Mouse (Mus musculus) hindbrain, embryonic 16.5 days (tissue): ENCODE results near the gene Scel. TPM values are rescaled to one million over a fixed set of nuclear protein-coding genes. Genes with fewer than 3 reads are reported as not detected.

Experiments used
- ATAC-seq: fragments of 200-750 bp; cut with Nextera tagmentation; 2 replicates; pipeline ENCODE4 v1.8.0; 2017; ENCODE audit warnings: moderate TSS enrichment, moderate library complexity
- H3K27ac ChIP-seq: fragments of 300-500 bp; sonication (generic); 2 replicates; pipeline ENCODE4 v1.5.1; 2014; ENCODE audit warnings: low read depth, mild to moderate bottlenecking, control low read depth, low read length, moderate library complexity
- H3K27me3 ChIP-seq: fragments of 300-500 bp; sonication (generic); replicated peaks from 2 replicates; pipeline ENCODE4 v1.6.1; 2014; ENCODE audit warnings: low read length; ENCODE audit not compliant: control insufficient read depth, insufficient read depth
- H3K36me3 ChIP-seq: fragments of 300-500 bp; sonication (generic); 2 replicates; pipeline ENCODE4 v1.6.1; 2014; ENCODE audit warnings: mild to moderate bottlenecking, low read length, moderate library complexity, mixed read lengths; ENCODE audit not compliant: control insufficient read depth, insufficient read depth
- H3K4me1 ChIP-seq: fragments of 300-500 bp; sonication (generic); 2 replicates; pipeline ENCODE4 v1.6.1; 2014; ENCODE audit warnings: low read depth, low read length; ENCODE audit not compliant: control insufficient read depth, insufficient read depth
- H3K4me2 ChIP-seq: fragments of 300-500 bp; sonication (generic); 2 replicates; pipeline ENCODE4 v1.6.1; 2014; ENCODE audit warnings: mild to moderate bottlenecking, low read length, control low read depth, moderate library complexity
- H3K4me3 ChIP-seq: fragments of 300-500 bp; sonication (generic); 2 replicates; pipeline ENCODE4 v1.5.1; 2014; ENCODE audit warnings: mild to moderate bottlenecking, low read length, control low read depth, moderate library complexity
- H3K9ac ChIP-seq: fragments of 300-500 bp; sonication (generic); 2 replicates; pipeline ENCODE4 v1.6.1; 2014; ENCODE audit warnings: low read depth, mild to moderate bottlenecking, control low read depth, low read length, moderate library complexity
- H3K9me3 ChIP-seq: fragments of 300-500 bp; sonication (generic); 2 replicates; pipeline ENCODE4 v1.6.1; 2014; ENCODE audit warnings: mild to moderate bottlenecking, low read length, moderate library complexity; ENCODE audit not compliant: control insufficient read depth
- WGBS: fragments of 180-500 bp; shearing (Covaris S2); extraction: QIAGEN DNeasy Blood & Tissue Kit; methylation state at CpG from one replicate; pipeline ENCODE4 v1.1.7; 2014; 5-methylcytosine and 5-hydroxymethylcytosine counted together
- polyA plus RNA-seq: library from polyadenylated mRNA; unstranded; fragments of >200 nt; fragmentation: Nextera tagmentation; extraction: Ambion mirVana; gene quantifications from 2 replicates; pipeline ENCODE4 v1.2.1, GENCODE M21; 2015

Scel gene
- polyA plus RNA-seq, 1 experiment from 2014 or later: 0.14 TPM

- ATAC-seq: no peak
- H3K4me2 ChIP-seq: no peak overlapping the region
- no peaks in the 10 kb centered on the region for H3K36me3 ChIP-seq
- no peaks in the 10 kb centered on the region for H3K9me3 ChIP-seq
- no peak overlapping the region for H3K9ac ChIP-seq
- no peak overlapping the region for H3K4me3 ChIP-seq
- H3K27me3 ChIP-seq: no peaks in the 10 kb centered on the region
- no peaks in the 10 kb centered on the region for H3K4me1 ChIP-seq
- no peak overlapping the region for H3K27ac ChIP-seq
- 83% methylated on average over 7 of the region's 7 CpGs for WGBS
Observed at GRCm38 (mm10) chr14:103575854-103576253, 62.7 kb downstream of the Scel start.

GRCm38 (mm10) chr14:103577011-103577410 lies 63.9 kb downstream of the Scel start:
- Histone ChIP-seq H3K4me1 (no peaks in the 10 kb centered on the region), H3K9ac (no peak overlapping the region), H3K4me3 (no peak overlapping the region), H3K27ac (no peak overlapping the region), H3K36me3 (no peaks in the 10 kb centered on the region), H3K4me2 (no peak overlapping the region), H3K9me3 (no peaks in the 10 kb centered on the region), H3K27me3 (no peaks in the 10 kb centered on the region)
- no peak for ATAC-seq

GRCm38 (mm10) chr14:103586662-103587061 lies 73.5 kb downstream of the Scel start:
- no peak overlapping the region for H3K4me2 ChIP-seq

GRCm38 (mm10) chr14:103587208-103587900 lies 74.2 kb downstream of the Scel start:
- H3K27ac ChIP-seq: no peak overlapping the region
- H3K9me3 ChIP-seq: no peaks in the 10 kb centered on the region
- no peak overlapping the region for H3K9ac ChIP-seq
- no peaks in the 10 kb centered on the region for H3K4me1 ChIP-seq
- no peak for ATAC-seq
- 58% methylated on average over 10 of the region's 10 CpGs for WGBS
- no peak overlapping the region for H3K4me2 ChIP-seq
- H3K36me3 ChIP-seq: no peaks in the 10 kb centered on the region
- H3K4me3 ChIP-seq: no peak overlapping the region
- H3K27me3 ChIP-seq: no peaks in the 10 kb centered on the region

More at GRCm38 (mm10) chr14:103586662-103587061, 73.5 kb downstream of the Scel start:
- Histone ChIP-seq H3K4me3 (no peak overlapping the region), H3K4me1 (no peaks in the 10 kb centered on the region), H3K27me3 (no peaks in the 10 kb centered on the region), H3K9ac (no peak overlapping the region), H3K36me3 (no peaks in the 10 kb centered on the region), H3K27ac (no peak overlapping the region), H3K9me3 (no peaks in the 10 kb centered on the region)
- 40% methylated on average over 4 of the region's 4 CpGs for WGBS
- ATAC-seq: no peak

DNA sequence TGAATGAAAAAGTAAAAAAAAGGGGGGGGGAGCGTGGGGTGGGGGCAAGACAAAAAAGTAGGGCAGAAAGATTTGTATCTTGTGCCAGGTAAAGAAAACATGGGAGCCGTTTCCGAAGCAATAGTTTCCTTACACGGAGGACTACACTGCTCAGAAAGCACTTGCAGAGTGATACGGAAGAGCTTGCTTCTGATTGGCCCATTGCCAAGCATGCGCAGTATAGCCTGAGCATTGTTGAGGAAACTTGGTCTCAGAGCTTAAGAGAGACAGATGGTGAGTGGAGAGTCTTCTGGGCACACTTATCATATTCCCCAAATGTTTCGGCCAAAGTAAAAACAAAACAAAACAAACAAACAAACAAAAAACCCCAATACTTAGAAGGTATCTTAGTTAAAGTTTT lies 76.7 kb downstream of the Scel start:
- Histone ChIP-seq H3K4me1 (no peaks in the 10 kb centered on the region), H3K27me3 (no peaks in the 10 kb centered on the region), H3K36me3 (no peaks in the 10 kb centered on the region), H3K4me3 (peak overlapping the region; percentile 12; the same call in 1 of the 2 replicates), H3K9ac (no peak overlapping the region), H3K27ac (no peak overlapping the region), H3K9me3 (no peaks in the 10 kb centered on the region), H3K4me2 (peak overlapping the region; percentile 34)
- 64% methylated on average over 7 of the region's 7 CpGs for whole genome bisulfite sequencing
- peak; percentile 91 for ATAC-seq

DNA sequence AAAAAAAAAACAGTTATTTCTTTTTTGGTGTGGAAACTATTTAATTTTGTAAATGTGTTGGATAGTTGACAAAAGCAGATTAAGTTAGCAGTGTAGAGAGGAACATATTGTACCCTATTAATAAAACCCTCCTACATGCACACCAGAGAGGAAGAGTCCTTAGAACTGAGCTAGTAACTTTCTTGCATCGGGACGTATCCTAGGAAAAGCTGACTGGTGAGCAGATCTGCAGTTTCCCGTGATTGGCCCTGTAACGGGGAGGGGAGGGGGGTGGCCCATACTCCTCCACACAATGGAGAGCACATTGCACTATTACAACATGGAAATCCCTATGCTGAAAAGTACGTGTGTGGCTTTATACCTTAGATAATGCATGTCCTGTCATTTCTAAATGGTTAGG lies 82.7 kb downstream of the Scel start:
- 72% methylated on average over 5 of the region's 5 CpGs for WGBS
- ATAC-seq: no peak
- no peaks in the 10 kb centered on the region for H3K4me1 ChIP-seq
- H3K9me3 ChIP-seq: no peaks in the 10 kb centered on the region
- no peak overlapping the region for H3K27ac ChIP-seq
- no peaks in the 10 kb centered on the region for H3K27me3 ChIP-seq
- no peak overlapping the region for H3K4me2 ChIP-seq
- no peaks in the 10 kb centered on the region for H3K36me3 ChIP-seq
- no peak overlapping the region for H3K4me3 ChIP-seq
- H3K9ac ChIP-seq: no peak overlapping the region

DNA sequence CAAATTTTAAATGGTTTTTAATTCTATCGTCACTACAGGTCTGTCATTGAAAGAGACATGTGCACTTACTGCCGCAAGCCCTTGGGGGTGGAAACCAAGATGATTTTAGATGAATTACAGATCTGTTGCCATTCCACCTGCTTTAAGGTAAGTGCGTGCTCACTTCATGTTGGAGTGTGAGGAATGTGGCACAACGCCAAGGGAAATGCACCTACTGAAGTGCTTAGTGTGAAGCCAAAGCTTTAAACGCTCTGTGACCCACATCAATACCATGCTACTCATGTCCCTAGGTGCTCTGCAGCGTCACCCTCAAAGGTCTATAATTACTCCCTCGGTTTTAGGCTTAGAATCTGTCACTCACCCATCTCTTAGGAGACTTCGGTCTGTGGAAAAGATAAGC lies 94.9 kb downstream of the Scel start:
- no peak for ATAC-seq
- H3K4me2 ChIP-seq: no peak overlapping the region
- no peak overlapping the region for H3K4me3 ChIP-seq
- no peak overlapping the region for H3K9ac ChIP-seq
- no peaks in the 10 kb centered on the region for H3K27me3 ChIP-seq
- H3K9me3 ChIP-seq: no peaks in the 10 kb centered on the region
- H3K4me1 ChIP-seq: no peaks in the 10 kb centered on the region
- H3K27ac ChIP-seq: no peak overlapping the region
- WGBS: 85% methylated on average over 8 of the region's 8 CpGs
- H3K36me3 ChIP-seq: no peaks in the 10 kb centered on the region

DNA sequence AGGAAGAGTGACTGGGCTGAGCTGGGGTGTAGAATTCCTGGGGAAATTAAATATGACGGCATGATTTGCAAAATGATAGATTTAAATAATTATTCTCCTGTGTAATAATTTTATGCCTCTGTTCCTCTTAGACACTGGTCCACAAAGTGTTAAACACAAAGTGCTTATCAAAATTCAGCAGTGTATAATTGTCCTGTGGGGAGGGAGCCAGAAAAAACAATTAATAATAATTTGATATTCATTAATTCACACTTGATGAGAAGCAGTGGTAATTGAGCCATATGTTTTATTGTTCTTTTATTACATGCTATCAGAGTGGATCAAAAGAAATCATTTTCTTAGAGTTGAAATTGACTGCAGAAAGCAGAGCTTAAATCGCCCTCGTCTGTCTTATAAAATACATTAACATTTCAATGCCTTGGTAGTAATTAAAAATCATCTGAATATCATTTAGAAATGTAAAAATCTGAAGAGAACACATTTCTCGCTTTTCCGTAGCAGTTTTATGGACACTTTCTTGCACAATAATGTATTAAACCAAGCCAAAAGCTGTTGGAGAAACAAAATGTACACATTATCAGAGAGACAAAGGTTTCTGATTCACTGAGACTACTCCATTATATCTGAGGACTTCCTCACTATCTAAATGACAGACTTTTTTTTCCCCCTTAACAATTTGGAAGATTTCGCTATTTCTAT lies 100.6 kb downstream of the Scel start:
- no peak overlapping the region for H3K4me3 ChIP-seq
- ATAC-seq: no peak; the same call in 1 of the 2 replicates

GRCm38 (mm10) chr14:103614272-103614587 lies 101.1 kb downstream of the Scel start:
- H3K9ac ChIP-seq: no peak overlapping the region
- H3K36me3 ChIP-seq: no peaks in the 10 kb centered on the region
- H3K4me3 ChIP-seq: no peak overlapping the region
- H3K4me1 ChIP-seq: no peaks in the 10 kb centered on the region
- H3K4me2 ChIP-seq: no peak overlapping the region
- H3K27me3 ChIP-seq: no peaks in the 10 kb centered on the region
- no peaks in the 10 kb centered on the region for H3K9me3 ChIP-seq
- ATAC-seq: no peak
- 76% methylated on average over 4 of the region's 4 CpGs for WGBS
- no peak overlapping the region for H3K27ac ChIP-seq

More for the DNA sequence above, 100.6 kb downstream of the Scel start:
- Histone ChIP-seq H3K9ac (no peak overlapping the region), H3K9me3 (no peaks in the 10 kb centered on the region), H3K27ac (no peak overlapping the region), H3K4me2 (no peak overlapping the region), H3K36me3 (no peaks in the 10 kb centered on the region), H3K4me1 (no peaks in the 10 kb centered on the region), H3K27me3 (no peaks in the 10 kb centered on the region)
- 51% methylated on average over 6 of the region's 6 CpGs for WGBS
